Comparison of ENCODE assay signal across 24 mouse cellular contexts in the genomic region with DNA sequence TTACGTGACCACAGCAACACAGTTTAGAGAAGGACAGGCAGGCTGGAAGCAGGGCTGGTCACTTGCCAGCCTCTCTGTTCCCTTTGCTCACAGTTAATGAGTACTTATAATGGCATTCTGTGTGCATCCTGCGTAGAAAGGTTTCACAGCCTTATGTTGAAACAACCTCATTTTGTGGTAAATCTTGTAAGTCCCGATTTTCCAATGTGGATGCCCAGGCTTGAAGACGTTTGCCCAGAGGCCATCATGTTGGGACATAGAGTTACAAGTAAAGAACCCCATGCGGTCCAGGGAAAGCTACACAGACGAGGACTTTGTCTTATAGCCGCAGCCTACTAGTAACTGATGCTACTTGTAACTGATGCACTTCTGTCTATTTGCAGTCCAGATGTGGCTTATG.
DNase-seq lines count a peak whose midpoint lies in the region; ATAC-seq lines count a peak whose summit lies in the region.
"Had no signal": no experiment of that assay in that cellular context is flagged by ENCODE, and none has a peak within 500 bp of the region (broad histone marks: within the 10 kb centered on the region; RNA-seq: fewer than 3 reads in every experiment).

No protein-coding gene starts in this region.

- no peaks in the 10 kb centered on the region for H3K27me3 ChIP-seq in embryonic facial prominence, embryonic 15.5 days
- no peaks in the 10 kb centered on the region for H3K27me3 ChIP-seq in embryonic facial prominence, embryonic 10.5 days (replicated peaks; ENCODE audit: low read depth, poor library complexity, severe bottlenecking)
- H3K27me3 ChIP-seq: CH12.LX; embryonic facial prominence, embryonic 12.5 days; forebrain, embryonic 13.5 days; Patski had no signal

- no peak overlapping the region for H3K9ac ChIP-seq in embryonic facial prominence, embryonic 15.5 days
- H3K9ac ChIP-seq: embryonic facial prominence, embryonic 12.5 days; forebrain, embryonic 13.5 days had no signal

- peaks cover 4% of the 10 kb centered on the region; the same call in 1 of the 2 replicates for H3K4me1 ChIP-seq in embryonic facial prominence, embryonic 15.5 days
- H3K4me1 ChIP-seq in embryonic facial prominence, embryonic 10.5 days, result no peaks in the 10 kb centered on the region
- H3K4me1 ChIP-seq: embryonic facial prominence, embryonic 12.5 days; forebrain, embryonic 13.5 days had no signal

- no peaks in the 10 kb centered on the region for H3K9me3 ChIP-seq in embryonic facial prominence, embryonic 15.5 days (replicated peaks)
- no peaks in the 10 kb centered on the region for H3K9me3 ChIP-seq in embryonic facial prominence, embryonic 10.5 days
- H3K9me3 ChIP-seq: embryonic facial prominence, embryonic 12.5 days; forebrain, embryonic 13.5 days had no signal

- DNase-seq in embryonic facial prominence, embryonic 10.5 days (ENCODE audit: low spot score), result no peak
- peak; percentile 77 for DNase-seq in heart, adult 11 months
- DNase-seq in heart, postnatal 4 days, result no peak
- DNase-seq in gonadal fat pad, adult 2 months (ENCODE audit: low read depth), result peak; percentile 51
- no peak for DNase-seq in cerebellum, adult 18-20 months
- DNase-seq: adrenal gland, adult 8-10 months; adrenal gland, postnatal 14 days; adrenal gland, postnatal 36 days; B cell, adult 2 months; cerebellum, adult 11 months; cerebellum, adult 2 months; cerebellum, adult 9-10 months; cerebellum, postnatal 10 days; cerebellum, postnatal 25 days had no signal

- no peak overlapping the region for H3K4me3 ChIP-seq in embryonic facial prominence, embryonic 15.5 days (replicated peaks)
- H3K4me3 ChIP-seq in embryonic facial prominence, embryonic 10.5 days, result no peak overlapping the region
- H3K4me3 ChIP-seq: embryonic facial prominence, embryonic 12.5 days; erythroblast, embryonic 14.5 days; forebrain, embryonic 13.5 days had no signal

- no peak overlapping the region for H3K4me2 ChIP-seq in embryonic facial prominence, embryonic 15.5 days (replicated peaks)
- H3K4me2 ChIP-seq: embryonic facial prominence, embryonic 12.5 days; forebrain, embryonic 13.5 days had no signal

- H3K36me3 ChIP-seq in embryonic facial prominence, embryonic 15.5 days, result no peaks in the 10 kb centered on the region
- no peaks in the 10 kb centered on the region for H3K36me3 ChIP-seq in embryonic facial prominence, embryonic 10.5 days (replicated peaks)
- H3K36me3 ChIP-seq: embryonic facial prominence, embryonic 12.5 days; G1E had no signal

- H3K27ac ChIP-seq in embryonic facial prominence, embryonic 15.5 days (replicated peaks), result peak overlapping the region; percentile 3; the same call in 1 of the 2 replicates
- H3K27ac ChIP-seq in embryonic facial prominence, embryonic 10.5 days (replicated peaks), result no peak overlapping the region
- H3K27ac ChIP-seq: embryonic facial prominence, embryonic 12.5 days; forebrain, embryonic 13.5 days had no signal

- no peak for ATAC-seq in embryonic facial prominence, embryonic 15.5 days (ENCODE audit: insufficient number of reproducible peaks, low FRiP score, low TSS enrichment, low read depth)
- ATAC-seq: activated CD4-positive, CD25-positive, alpha-beta regulatory T cell, adult 4 months; CD4-positive, CD25-positive, alpha-beta regulatory T cell, adult 4 months; forebrain, embryonic 13.5 days; forebrain, embryonic 16.5 days; Patski had no signal

- whole genome bisulfite sequencing in embryonic facial prominence, embryonic 15.5 days, result 64% methylated on average over 7 of the region's 7 CpGs
- 88% methylated on average over 7 of the region's 7 CpGs for WGBS in embryonic facial prominence, embryonic 10.5 days

Comparison
In these comparisons a context has a peak if more than half of its experiments do, and no peak if none do; other contexts are left out.
1. DNase-seq: peak in heart, adult 11 months (single experiment) and gonadal fat pad, adult 2 months (single experiment); none in embryonic facial prominence, embryonic 10.5 days (single experiment), heart, postnatal 4 days (single experiment) and cerebellum, adult 18-20 months (0 of 2).